ENCODE assay signal across 19 mouse cellular contexts in genomic region chr7:142382567-142382966, GRCm38 (mm10). TPM values are rescaled to one million over a fixed set of nuclear protein-coding genes. Genes with fewer than 3 reads are reported as not detected.
DNase-seq lines count a peak whose midpoint lies in the region; ATAC-seq and TF ChIP-seq lines count a peak whose summit lies in the region.
"Had no signal": no experiment of that assay in that cellular context is flagged by ENCODE, and none has a peak within 500 bp of the region (broad histone marks: within the 10 kb centered on the region; RNA-seq: fewer than 3 reads in every experiment).

Gene Gm49369 (minus strand): TSS chr7:142382667.

- no peak within 1 kb of the TSS for H3K9ac ChIP-seq in lung, postnatal 0 days (replicated peaks; ENCODE audit: low read depth)
- H3K9ac ChIP-seq: limb, embryonic 12.5 days; lung, embryonic 14.5 days had no signal

- TF ChIP-seq EP300 in lung, postnatal 0 days (IDR thresholded peaks at IDR 0.05): no peak

- H3K27ac ChIP-seq in gastrocnemius, adult 2 months: peak within 1 kb of the TSS; percentile 76; the same call in 1 of the 2 replicates
- H3K27ac ChIP-seq in bone marrow macrophage, adult 2 months (ENCODE audit: insufficient read depth, low read depth, low read length): peak within 1 kb of the TSS; percentile 93
- no peak within 1 kb of the TSS for H3K27ac ChIP-seq in lung, postnatal 0 days (ENCODE audit: low read length)
- H3K27ac ChIP-seq: hindbrain, embryonic 10.5 days; limb, embryonic 12.5 days; stomach, postnatal 0 days had no signal

- 97% methylated on average over 5 of the region's 5 CpGs for WGBS in lung, postnatal 0 days

- H3K4me1 ChIP-seq in megakaryocyte, embryonic 14.5 days: peaks cover 91% of the 10 kb centered on the region
- H3K4me1 ChIP-seq in bone marrow macrophage, adult 2 months (ENCODE audit: control insufficient read depth, insufficient read depth, low read length): peaks cover 12% of the 10 kb centered on the region
- peaks cover 14% of the 10 kb centered on the region for H3K4me1 ChIP-seq in lung, postnatal 0 days (ENCODE audit: insufficient read depth, low read depth, low read length)

- DNase-seq in gastrocnemius, adult 2 months: no peak
- DNase-seq in gastrocnemius, postnatal 4 days (ENCODE audit: low spot score in 2 of 2): no peak
- DNase-seq in naive thymus-derived CD4-positive, alpha-beta T cell, adult 2 months (ENCODE audit: low read depth): peak; percentile 13
- DNase-seq in lung, postnatal 0 days (ENCODE audit: low spot score): no peak
- DNase-seq: cerebellum, adult 18-20 months; embryo, embryonic 11 days; kidney, adult 2 months; lung, embryonic 14.5 days; midbrain, embryonic 14.5 days; thymus, postnatal 36 days had no signal

- TF ChIP-seq CTCF in gastrocnemius, adult 2 months (IDR thresholded peaks at IDR 0.05): no peak
- TF ChIP-seq CTCF in bone marrow macrophage, adult 2 months (IDR thresholded peaks at IDR 0.05; ENCODE audit: low read depth, low read length): no peak
- no peak for TF ChIP-seq CTCF in lung, postnatal 0 days (IDR thresholded peaks at IDR 0.05)

- intact Hi-C loops in gastrocnemius, adult 2 months (cut with DNase I): no loop called here

- peak within 1 kb of the TSS; percentile 43; the same call in 1 of the 2 replicates for H3K4me3 ChIP-seq in gastrocnemius, adult 2 months
- H3K4me3 ChIP-seq in megakaryocyte, embryonic 14.5 days (replicated peaks): peak within 1 kb of the TSS; percentile 98
- H3K4me3 ChIP-seq in bone marrow macrophage, adult 2 months (ENCODE audit: insufficient read depth, low read length): peak within 1 kb of the TSS; percentile 84
- H3K4me3 ChIP-seq in lung, postnatal 0 days (ENCODE audit: low read depth, low read length): no peak within 1 kb of the TSS
- H3K4me3 ChIP-seq: hindbrain, embryonic 10.5 days; limb, embryonic 12.5 days had no signal

- no peaks in the 10 kb centered on the region for H3K27me3 ChIP-seq in megakaryocyte, embryonic 14.5 days (replicated peaks)
- no peaks in the 10 kb centered on the region for H3K27me3 ChIP-seq in lung, postnatal 0 days (replicated peaks; ENCODE audit: insufficient read depth, low read length)
- H3K27me3 ChIP-seq: limb, embryonic 12.5 days had no signal

- H3K4me2 ChIP-seq in lung, postnatal 0 days (replicated peaks; ENCODE audit: low read depth, low read length): no peak within 1 kb of the TSS
- H3K4me2 ChIP-seq: limb, embryonic 12.5 days; lung, embryonic 14.5 days had no signal

- no peaks in the 10 kb centered on the region for H3K9me3 ChIP-seq in megakaryocyte, embryonic 14.5 days
- no peaks in the 10 kb centered on the region for H3K9me3 ChIP-seq in lung, postnatal 0 days (ENCODE audit: low read length)
- H3K9me3 ChIP-seq: hindbrain, embryonic 10.5 days; limb, embryonic 12.5 days had no signal

- peaks cover 95% of the 10 kb centered on the region for H3K36me3 ChIP-seq in megakaryocyte, embryonic 14.5 days (replicated peaks; ENCODE audit: low read length)
- peaks cover 56% of the 10 kb centered on the region for H3K36me3 ChIP-seq in lung, postnatal 0 days (ENCODE audit: insufficient read depth, low read length)

- no peak for ATAC-seq in megakaryocyte, adult 5-6 weeks (ENCODE audit: poor library complexity, severe bottlenecking)
- no peak for ATAC-seq in lung, postnatal 0 days
- ATAC-seq in frontal cortex, adult (ENCODE audit: low TSS enrichment): no peak
- ATAC-seq: forebrain, embryonic 14.5 days had no signal

- no peak for TF ChIP-seq POLR2A in bone marrow macrophage, adult 2 months (IDR thresholded peaks at IDR 0.05; ENCODE audit: borderline replicate concordance, low read depth, low read length)

RNA-seq across cellular contexts. Expression of gene Gm49369, which starts in this region (rescaled TPM):
- total RNA-seq in gastrocnemius, adult 2 months (2021): 1 to 10 TPM; 1.5 to 1.8 TPM
- 1 to 10 TPM in 1 of 2 experiments, not detected in 1; 1.3 TPM for total RNA-seq in gastrocnemius, postnatal 4 days (2021)
- polyA plus RNA-seq in megakaryocyte, embryonic 14.5 days (2012; ENCODE audit: insufficient read depth, low replicate concordance): 14.0 and 303 TPM in 2 replicates
- not detected in 2 replicates for total RNA-seq in megakaryocyte, adult 5-6 weeks (2015)
- total RNA-seq in megakaryocyte, adult 5-6 weeks (2017): 24.9 and 36.8 TPM in 2 replicates
- polyA plus RNA-seq in bone marrow macrophage, adult 2 months (2012; ENCODE audit: insufficient read depth, insufficient read length, missing spikeins): 1.1 TPM in 1 of 2 replicates, not detected in the other
- polyA plus RNA-seq in lung, postnatal 0 days (2015; fragmentation: Nextera tagmentation; extraction: Ambion mirVana): 0.80 TPM in 1 of 2 replicates, not detected in the other
- polyA plus RNA-seq: C2C12; forebrain, embryonic 14.5 days; lung, embryonic 14.5 days had no signal
